Mouse (Mus musculus): ENCODE results near the gene Foxp1. TPM values are rescaled to one million over a fixed set of nuclear protein-coding genes. Genes with fewer than 3 reads are reported as not detected.
A peak's percentile ranks its signal among the peaks of the same experiment; 100 is the strongest.

Foxp1 gene
- polyA plus RNA-seq, 1 experiment from 2014 or later, result 148 TPM

DNA sequence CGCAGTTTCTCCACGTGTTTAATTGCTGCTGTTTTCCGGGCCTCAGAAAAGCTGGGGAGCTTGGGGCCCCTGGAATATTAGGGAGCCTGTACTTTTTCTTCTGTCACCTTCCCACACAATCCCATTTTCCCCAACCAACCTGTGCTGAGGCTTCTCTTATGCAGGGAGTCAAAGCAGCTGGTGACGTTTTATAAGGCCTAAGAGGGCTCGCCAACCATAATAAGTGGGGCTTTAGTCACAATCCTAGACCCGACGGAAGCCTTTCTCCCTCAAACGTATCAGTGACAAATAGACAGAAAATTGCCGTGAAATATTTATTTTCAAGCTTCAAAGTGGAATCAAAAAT lies 362.2 kb downstream of the Foxp1 start:
- H3K27ac ChIP-seq (replicated peaks; ENCODE audit: low read depth, low read length), result peak overlapping the region; percentile 77
- no peak overlapping the region for H3K4me3 ChIP-seq (ENCODE audit: low read depth, low read length)

DNA sequence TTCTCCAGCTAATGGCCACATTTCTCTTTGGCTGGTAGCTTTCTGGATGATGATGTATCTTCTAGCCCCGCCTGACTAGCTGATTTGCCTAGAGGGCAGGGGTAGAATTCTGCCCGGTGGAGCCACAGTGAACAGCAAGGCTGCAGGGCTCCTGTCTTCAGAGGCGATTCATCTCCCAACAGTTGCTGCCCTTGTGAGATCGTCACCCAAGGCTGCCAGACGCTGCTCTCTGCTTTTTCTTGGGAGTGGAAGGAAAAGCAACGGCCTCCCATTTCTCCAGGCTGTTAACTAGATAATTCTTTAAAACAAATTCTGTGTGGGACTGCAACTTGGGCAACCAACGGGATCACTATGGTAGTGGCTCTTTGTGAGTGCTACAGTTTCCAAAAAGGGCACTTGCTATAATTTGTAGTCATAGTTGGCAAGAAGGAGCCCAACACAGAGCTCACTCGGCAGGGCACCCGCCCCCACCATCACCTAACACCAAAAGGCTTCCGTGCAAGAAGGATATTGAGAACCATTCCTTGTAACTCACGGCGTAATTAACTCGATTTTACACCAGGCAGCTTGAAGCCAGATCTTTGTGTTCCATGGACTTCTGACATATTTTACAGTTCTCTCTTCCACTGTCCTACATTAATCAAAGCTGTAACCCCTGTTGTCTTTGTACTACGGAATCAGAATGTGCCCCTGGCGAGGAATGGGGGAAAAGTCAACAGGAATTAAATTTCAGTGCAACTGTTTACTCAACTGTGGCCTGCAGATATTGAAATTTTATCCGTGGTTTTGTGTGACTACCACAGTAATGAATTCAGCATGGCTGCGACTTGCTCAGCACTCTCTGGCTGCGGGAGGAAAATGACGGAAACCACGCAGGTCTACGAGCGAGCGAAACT lies 362.8 kb downstream of the Foxp1 start:
- peak overlapping the region; percentile 27; the same call in 1 of the 2 replicates for H3K4me2 ChIP-seq (ENCODE audit: low read depth, low read length)
- H3K4me3 ChIP-seq (ENCODE audit: low read depth, low read length), result no peak overlapping the region
- H3K27me3 ChIP-seq (ENCODE audit: control insufficient read depth, insufficient read depth, low read length), result no peaks in the 10 kb centered on the region
- 25% methylated on average over 23 of the region's 23 CpGs for WGBS
- peak overlapping the region; percentile 18 for H3K9ac ChIP-seq (replicated peaks; ENCODE audit: low read length)
- ATAC-seq (replicated peaks; ENCODE audit: insufficient number of reproducible peaks, low FRiP score, low TSS enrichment, low read depth) (peak; percentile 59; the same call in 1 of the 2 replicates), DNase-seq (ENCODE audit: low spot score) (peak; percentile 85)
- peak overlapping the region; percentile 77 for H3K27ac ChIP-seq (replicated peaks; ENCODE audit: low read depth, low read length)
- H3K4me1 ChIP-seq (ENCODE audit: control insufficient read depth, insufficient read depth, low read length), result no peaks in the 10 kb centered on the region; the same call in 1 of the 2 replicates
- H3K9me3 ChIP-seq (replicated peaks; ENCODE audit: control insufficient read depth, low read length), result no peaks in the 10 kb centered on the region
- no peaks in the 10 kb centered on the region for H3K36me3 ChIP-seq (replicated peaks; ENCODE audit: control insufficient read depth, insufficient read depth, low read depth, low read length)

More for the DNA sequence above, 362.2 kb downstream of the Foxp1 start:
- Histone ChIP-seq H3K27me3 (ENCODE audit: control insufficient read depth, insufficient read depth, low read length) (no peaks in the 10 kb centered on the region), H3K4me1 (ENCODE audit: control insufficient read depth, insufficient read depth, low read length) (no peaks in the 10 kb centered on the region; the same call in 1 of the 2 replicates), H3K36me3 (replicated peaks; ENCODE audit: control insufficient read depth, insufficient read depth, low read depth, low read length) (no peaks in the 10 kb centered on the region), H3K9me3 (replicated peaks; ENCODE audit: control insufficient read depth, low read length) (no peaks in the 10 kb centered on the region), H3K4me2 (ENCODE audit: low read depth, low read length) (no peak overlapping the region; the same call in 1 of the 2 replicates), H3K9ac (replicated peaks; ENCODE audit: low read length) (no peak overlapping the region; the same call in 1 of the 2 replicates)
- ATAC-seq (replicated peaks; ENCODE audit: insufficient number of reproducible peaks, low FRiP score, low TSS enrichment, low read depth) (no peak; the same call in 1 of the 2 replicates), DNase-seq (ENCODE audit: low spot score) (no peak)
- 36% methylated on average over 9 of the region's 9 CpGs for WGBS

DNA sequence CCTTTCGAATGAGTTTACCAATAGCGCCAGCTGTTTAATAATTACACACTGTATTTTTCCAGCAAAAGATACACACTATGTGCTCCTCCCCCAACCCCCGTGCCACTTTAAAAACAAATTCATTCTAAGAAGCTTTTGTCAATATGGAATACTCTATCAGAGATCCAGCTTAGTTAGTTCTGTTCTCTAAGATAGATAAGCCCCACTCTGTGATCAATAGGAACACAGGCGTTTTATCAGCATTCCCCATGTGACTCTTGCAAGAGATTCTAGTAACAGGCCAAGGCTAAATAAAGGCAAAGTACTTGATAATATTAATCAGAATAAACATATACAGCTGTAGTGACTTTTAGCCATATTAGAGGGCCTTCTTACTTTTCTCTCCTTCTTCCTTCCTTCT lies 368.8 kb downstream of the Foxp1 start:
- no peak overlapping the region for H3K4me2 ChIP-seq (ENCODE audit: low read depth, low read length)
- DNase-seq (ENCODE audit: low spot score) (no peak), ATAC-seq (replicated peaks; ENCODE audit: insufficient number of reproducible peaks, low FRiP score, low TSS enrichment, low read depth) (no peak)
- no peak overlapping the region for H3K27ac ChIP-seq (replicated peaks; ENCODE audit: low read depth, low read length)
- H3K4me3 ChIP-seq (ENCODE audit: low read depth, low read length), result no peak overlapping the region
- H3K27me3 ChIP-seq (ENCODE audit: control insufficient read depth, insufficient read depth, low read length), result no peaks in the 10 kb centered on the region
- H3K9ac ChIP-seq (replicated peaks; ENCODE audit: low read length), result no peak overlapping the region
- no peaks in the 10 kb centered on the region for H3K4me1 ChIP-seq (ENCODE audit: control insufficient read depth, insufficient read depth, low read length)
- H3K36me3 ChIP-seq (replicated peaks; ENCODE audit: control insufficient read depth, insufficient read depth, low read depth, low read length), result no peaks in the 10 kb centered on the region
- WGBS, result 92% methylated on average over 4 of the region's 4 CpGs
- H3K9me3 ChIP-seq (replicated peaks; ENCODE audit: control insufficient read depth, low read length), result no peaks in the 10 kb centered on the region

DNA sequence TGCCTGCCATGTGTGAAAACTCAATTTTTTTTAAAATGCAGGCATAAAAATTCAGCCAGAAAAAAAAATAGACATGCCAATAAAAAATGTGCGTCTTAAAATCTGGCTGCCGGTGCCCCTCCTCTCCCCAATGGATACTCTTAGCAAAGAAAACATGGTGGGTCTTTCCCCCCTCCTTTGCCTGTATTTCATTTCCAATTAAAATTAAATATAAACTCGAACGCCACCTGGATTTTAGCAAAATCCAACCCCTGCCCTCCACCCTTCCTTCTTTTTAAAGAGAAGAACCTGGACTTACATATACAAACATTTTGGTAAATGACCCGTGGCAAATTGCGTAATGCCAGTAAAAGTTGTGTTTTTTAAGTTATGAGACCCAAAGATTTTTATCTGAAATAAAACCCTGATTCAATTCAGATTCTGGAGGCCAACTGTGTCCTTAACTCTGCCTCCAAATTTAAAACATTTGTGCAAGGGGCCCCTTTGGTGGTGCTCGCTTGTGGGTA lies 376.1 kb downstream of the Foxp1 start:
- DNase-seq (ENCODE audit: low spot score) (peak; percentile 77), ATAC-seq (replicated peaks; ENCODE audit: insufficient number of reproducible peaks, low FRiP score, low TSS enrichment, low read depth) (no peak)
- H3K9me3 ChIP-seq (replicated peaks; ENCODE audit: control insufficient read depth, low read length), result no peaks in the 10 kb centered on the region
- H3K9ac ChIP-seq (replicated peaks; ENCODE audit: low read length), result no peak overlapping the region
- no peak overlapping the region for H3K4me3 ChIP-seq (ENCODE audit: low read depth, low read length)
- H3K36me3 ChIP-seq (replicated peaks; ENCODE audit: control insufficient read depth, insufficient read depth, low read depth, low read length), result no peaks in the 10 kb centered on the region
- 42% methylated on average over 7 of the region's 7 CpGs for WGBS
- no peaks in the 10 kb centered on the region for H3K4me1 ChIP-seq (ENCODE audit: control insufficient read depth, insufficient read depth, low read length)
- H3K4me2 ChIP-seq (ENCODE audit: low read depth, low read length), result no peak overlapping the region
- no peak overlapping the region for H3K27ac ChIP-seq (replicated peaks; ENCODE audit: low read depth, low read length)
- no peaks in the 10 kb centered on the region for H3K27me3 ChIP-seq (ENCODE audit: control insufficient read depth, insufficient read depth, low read length)

DNA sequence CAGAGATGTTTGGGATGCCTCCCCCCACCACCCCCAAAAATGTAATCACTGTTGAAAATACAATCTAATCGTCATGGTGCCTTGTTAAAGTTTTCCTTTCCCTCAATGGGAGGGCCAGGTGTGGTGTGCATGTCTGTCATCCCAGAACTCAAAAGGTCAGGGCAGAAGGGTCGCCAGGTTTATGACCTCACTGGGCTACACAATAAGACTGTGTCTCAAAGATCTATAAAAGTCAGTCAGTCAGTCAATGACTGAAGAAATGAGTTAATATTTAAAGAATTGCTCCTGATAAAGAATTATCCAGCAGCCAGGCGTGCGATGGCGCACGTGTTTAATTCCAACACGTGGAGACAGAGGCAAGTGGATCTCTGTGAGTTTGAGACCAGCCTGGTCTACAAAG lies 377.5 kb downstream of the Foxp1 start:
- 82% methylated on average over 7 of the region's 7 CpGs for WGBS
- ATAC-seq (replicated peaks; ENCODE audit: insufficient number of reproducible peaks, low FRiP score, low TSS enrichment, low read depth), result no peak
- H3K4me2 ChIP-seq (ENCODE audit: low read depth, low read length), result no peak overlapping the region

DNA sequence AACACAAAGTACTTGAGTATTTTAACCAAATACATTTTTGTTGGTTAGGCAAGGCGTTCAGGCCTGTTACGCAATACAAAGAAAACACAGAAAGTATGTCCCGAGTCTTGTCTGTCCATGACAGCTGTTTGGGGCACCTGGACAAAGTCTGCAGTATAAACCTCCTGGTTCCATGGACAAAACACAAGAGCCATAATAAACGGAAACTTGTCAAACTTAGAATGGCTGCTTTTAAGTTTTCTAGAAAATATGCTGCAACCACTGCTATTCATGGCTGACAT lies 378.8 kb downstream of the Foxp1 start:
- Histone ChIP-seq H3K4me2 (ENCODE audit: low read depth, low read length) (no peak overlapping the region), H3K4me3 (ENCODE audit: low read depth, low read length) (no peak overlapping the region), H3K9ac (replicated peaks; ENCODE audit: low read length) (no peak overlapping the region), H3K9me3 (replicated peaks; ENCODE audit: control insufficient read depth, low read length) (no peaks in the 10 kb centered on the region), H3K36me3 (replicated peaks; ENCODE audit: control insufficient read depth, insufficient read depth, low read depth, low read length) (no peaks in the 10 kb centered on the region), H3K27me3 (ENCODE audit: control insufficient read depth, insufficient read depth, low read length) (no peaks in the 10 kb centered on the region), H3K4me1 (ENCODE audit: control insufficient read depth, insufficient read depth, low read length) (no peaks in the 10 kb centered on the region), H3K27ac (replicated peaks; ENCODE audit: low read depth, low read length) (no peak overlapping the region)
- DNase-seq (ENCODE audit: low spot score) (no peak), ATAC-seq (replicated peaks; ENCODE audit: insufficient number of reproducible peaks, low FRiP score, low TSS enrichment, low read depth) (no peak)
- 68% methylated on average over 4 of the region's 4 CpGs for WGBS

More for the DNA sequence above, 377.5 kb downstream of the Foxp1 start:
- Histone ChIP-seq H3K9me3 (replicated peaks; ENCODE audit: control insufficient read depth, low read length) (no peaks in the 10 kb centered on the region), H3K4me3 (ENCODE audit: low read depth, low read length) (no peak overlapping the region), H3K27ac (replicated peaks; ENCODE audit: low read depth, low read length) (no peak overlapping the region), H3K27me3 (ENCODE audit: control insufficient read depth, insufficient read depth, low read length) (no peaks in the 10 kb centered on the region), H3K4me1 (ENCODE audit: control insufficient read depth, insufficient read depth, low read length) (no peaks in the 10 kb centered on the region), H3K36me3 (replicated peaks; ENCODE audit: control insufficient read depth, insufficient read depth, low read depth, low read length) (no peaks in the 10 kb centered on the region), H3K9ac (replicated peaks; ENCODE audit: low read length) (no peak overlapping the region)
- DNase-seq (ENCODE audit: low spot score), result no peak

- ATAC-seq (replicated peaks; ENCODE audit: insufficient number of reproducible peaks, low FRiP score, low TSS enrichment, low read depth) (no peak), DNase-seq (ENCODE audit: low spot score) (no peak)
- WGBS, result 75% methylated on average over 10 of the region's 10 CpGs
- Histone ChIP-seq H3K9ac (replicated peaks; ENCODE audit: low read length) (no peak overlapping the region), H3K4me2 (ENCODE audit: low read depth, low read length) (no peak overlapping the region), H3K4me1 (ENCODE audit: control insufficient read depth, insufficient read depth, low read length) (no peaks in the 10 kb centered on the region), H3K9me3 (replicated peaks; ENCODE audit: control insufficient read depth, low read length) (no peaks in the 10 kb centered on the region), H3K27ac (replicated peaks; ENCODE audit: low read depth, low read length) (no peak overlapping the region), H3K27me3 (ENCODE audit: control insufficient read depth, insufficient read depth, low read length) (no peaks in the 10 kb centered on the region), H3K4me3 (ENCODE audit: low read depth, low read length) (no peak overlapping the region), H3K36me3 (replicated peaks; ENCODE audit: control insufficient read depth, insufficient read depth, low read depth, low read length) (no peaks in the 10 kb centered on the region)
Observed at GRCm38 (mm10) chr6:99142900-99143755, 379.4 kb downstream of the Foxp1 start.

Measured in embryonic facial prominence, embryonic 11.5 days (tissue).